Mouse (Mus musculus) liver, embryonic 12.5 days (tissue): ENCODE results near the gene Med21. TPM values are rescaled to one million over a fixed set of nuclear protein-coding genes. Genes with fewer than 3 reads are reported as not detected.

Experiments
- ATAC-seq: fragments of 200-750 bp; cut with Nextera tagmentation; 2 replicates; pipeline ENCODE4 v1.8.0; 2017; ENCODE audit warnings: moderate number of reproducible peaks, mild to moderate bottlenecking, moderate library complexity
- H3K27ac ChIP-seq: fragments of 300-500 bp; sonication (generic); 2 replicates; pipeline ENCODE4 v1.5.1; 2016; ENCODE audit warnings: mild to moderate bottlenecking
- H3K27me3 ChIP-seq: fragments of 300-500 bp; sonication (generic); replicated peaks from 2 replicates; pipeline ENCODE4 v1.6.1; 2016; ENCODE audit warnings: mild to moderate bottlenecking, moderate library complexity
- H3K36me3 ChIP-seq: fragments of 300-500 bp; sonication (generic); 2 replicates; pipeline ENCODE4 v1.6.1; 2016; ENCODE audit warnings: mild to moderate bottlenecking, moderate library complexity
- H3K4me1 ChIP-seq: fragments of 300-500 bp; sonication (generic); 2 replicates; pipeline ENCODE4 v1.6.1; 2016
- H3K4me2 ChIP-seq: fragments of 300-500 bp; sonication (generic); 2 replicates; pipeline ENCODE4 v1.6.1; 2016; ENCODE audit warnings: mild to moderate bottlenecking, moderate library complexity
- H3K4me3 ChIP-seq: fragments of 300-500 bp; sonication (generic); 2 replicates; pipeline ENCODE4 v1.5.1; 2016; ENCODE audit warnings: mild to moderate bottlenecking, moderate library complexity
- H3K9ac ChIP-seq: fragments of 300-500 bp; sonication (generic); 2 replicates; pipeline ENCODE4 v1.6.1; 2016; ENCODE audit warnings: mild to moderate bottlenecking, moderate library complexity
- H3K9me3 ChIP-seq: fragments of 300-500 bp; sonication (generic); replicated peaks from 2 replicates; pipeline ENCODE4 v1.6.1; 2016; ENCODE audit warnings: mild to moderate bottlenecking, moderate library complexity
- WGBS: fragments of 180-500 bp; shearing (Covaris S2); methylation state at CpG from one replicate; pipeline ENCODE4 v1.1.7; 2016; ENCODE audit not compliant: insufficient replicate concordance; 5-methylcytosine and 5-hydroxymethylcytosine counted together
- polyA plus RNA-seq: library from polyadenylated mRNA; unstranded; fragments of >200 nt; fragmentation: Nextera tagmentation; extraction: Ambion mirVana; gene quantifications from 2 replicates; pipeline ENCODE4 v1.2.1, GENCODE M21; 2016

Med21 gene
- polyA plus RNA-seq, 1 experiment from 2014 or later = 77.8 TPM

GRCm38 (mm10) chr6:146640991-146641390, 1.4 kb upstream of the Med21 start:
- no peaks in the 10 kb centered on the region for H3K36me3 ChIP-seq
- H3K4me1 ChIP-seq = peaks cover 50% of the 10 kb centered on the region
- ATAC-seq = no peak
- H3K27ac ChIP-seq = peak overlapping the region; percentile 90; the same call in 1 of the 2 replicates
- whole genome bisulfite sequencing = 59% methylated on average over 6 of the region's 6 CpGs
- H3K27me3 ChIP-seq = no peaks in the 10 kb centered on the region
- no peak overlapping the region for H3K9ac ChIP-seq
- no peaks in the 10 kb centered on the region for H3K9me3 ChIP-seq
- H3K4me2 ChIP-seq = no peak overlapping the region
- no peak overlapping the region for H3K4me3 ChIP-seq

- no peaks in the 10 kb centered on the region for H3K9me3 ChIP-seq
- H3K36me3 ChIP-seq = 0 out of 2 replicates have a peak, but pooled peaks cover 2% of the 10 kb centered on the region
- peak; percentile 1 for ATAC-seq
- peak overlapping the region; percentile 78 for H3K4me3 ChIP-seq
- H3K27me3 ChIP-seq = no peaks in the 10 kb centered on the region
- peaks cover 51% of the 10 kb centered on the region for H3K4me1 ChIP-seq
- H3K9ac ChIP-seq = peak overlapping the region; percentile 77
- 34% methylated on average over 11 of the region's 11 CpGs for WGBS
- peak overlapping the region; percentile 90 for H3K27ac ChIP-seq
- H3K4me2 ChIP-seq = peak overlapping the region; percentile 91
Observed at GRCm38 (mm10) chr6:146641621-146642210, 631 bp upstream of the Med21 start.

GRCm38 (mm10) chr6:146643184-146643570, 830 bp downstream of the Med21 start:
- peak overlapping the region; percentile 78 for H3K4me3 ChIP-seq
- H3K9me3 ChIP-seq = no peaks in the 10 kb centered on the region
- H3K4me2 ChIP-seq = peak overlapping the region; percentile 91
- H3K27ac ChIP-seq = peak overlapping the region; percentile 90
- 15% methylated on average over 11 of the region's 11 CpGs for WGBS
- H3K27me3 ChIP-seq = no peaks in the 10 kb centered on the region
- H3K4me1 ChIP-seq = peaks cover 51% of the 10 kb centered on the region
- H3K36me3 ChIP-seq = 0 out of 2 replicates have a peak, but pooled peaks cover 6% of the 10 kb centered on the region
- H3K9ac ChIP-seq = peak overlapping the region; percentile 96
- ATAC-seq = peak; percentile 33; the same call in 1 of the 2 replicates

- Histone ChIP-seq H3K27ac (no peak overlapping the region), H3K4me3 (no peak overlapping the region), H3K27me3 (no peaks in the 10 kb centered on the region), H3K9me3 (no peaks in the 10 kb centered on the region), H3K36me3 (peaks cover 37% of the 10 kb centered on the region), H3K9ac (no peak overlapping the region), H3K4me2 (no peak overlapping the region), H3K4me1 (0 out of 2 replicates have a peak, but pooled peaks cover 11% of the 10 kb centered on the region)
- 81% methylated on average over 2 of the region's 2 CpGs for WGBS
- ATAC-seq = no peak
Observed at GRCm38 (mm10) chr6:146650013-146650412, 7.7 kb downstream of the Med21 start.

GRCm38 (mm10) chr6:146651431-146651830, 9.1 kb downstream of the Med21 start:
- Histone ChIP-seq H3K4me3 (no peak overlapping the region), H3K9ac (no peak overlapping the region), H3K4me2 (no peak overlapping the region), H3K9me3 (no peaks in the 10 kb centered on the region), H3K4me1 (no peaks in the 10 kb centered on the region), H3K27ac (no peak overlapping the region), H3K36me3 (peaks cover 37% of the 10 kb centered on the region), H3K27me3 (no peaks in the 10 kb centered on the region)
- no peak for ATAC-seq

GRCm38 (mm10) chr6:146653197-146653596, 10.8 kb downstream of the Med21 start:
- H3K9me3 ChIP-seq = no peaks in the 10 kb centered on the region
- no peak overlapping the region for H3K4me2 ChIP-seq
- ATAC-seq = no peak
- H3K9ac ChIP-seq = no peak overlapping the region
- H3K27me3 ChIP-seq = no peaks in the 10 kb centered on the region
- H3K4me1 ChIP-seq = no peaks in the 10 kb centered on the region
- 67% methylated on average over 3 of the region's 3 CpGs for WGBS
- peaks cover 32% of the 10 kb centered on the region for H3K36me3 ChIP-seq
- no peak overlapping the region for H3K27ac ChIP-seq
- H3K4me3 ChIP-seq = no peak overlapping the region

GRCm38 (mm10) chr6:146660591-146660990, 18.2 kb downstream of the Med21 start:
- Histone ChIP-seq H3K4me3 (no peak overlapping the region), H3K27ac (no peak overlapping the region), H3K4me2 (no peak overlapping the region), H3K36me3 (no peaks in the 10 kb centered on the region), H3K9ac (no peak overlapping the region), H3K4me1 (no peaks in the 10 kb centered on the region), H3K9me3 (no peaks in the 10 kb centered on the region), H3K27me3 (no peaks in the 10 kb centered on the region)
- 51% methylated on average over 2 of the region's 2 CpGs for WGBS
- ATAC-seq = no peak

GRCm38 (mm10) chr6:146661655-146662054, 19.3 kb downstream of the Med21 start:
- no peaks in the 10 kb centered on the region for H3K9me3 ChIP-seq
- no peak overlapping the region for H3K27ac ChIP-seq
- WGBS = 58% methylated on average over 5 of the region's 5 CpGs
- no peak overlapping the region for H3K9ac ChIP-seq
- no peak for ATAC-seq
- no peaks in the 10 kb centered on the region for H3K4me1 ChIP-seq
- no peaks in the 10 kb centered on the region for H3K27me3 ChIP-seq
- H3K4me2 ChIP-seq = no peak overlapping the region
- H3K4me3 ChIP-seq = no peak overlapping the region
- H3K36me3 ChIP-seq = no peaks in the 10 kb centered on the region

GRCm38 (mm10) chr6:146662679-146663078, 20.3 kb downstream of the Med21 start:
- no peak for ATAC-seq
- Histone ChIP-seq H3K4me1 (no peaks in the 10 kb centered on the region), H3K36me3 (no peaks in the 10 kb centered on the region), H3K27me3 (no peaks in the 10 kb centered on the region), H3K9ac (no peak overlapping the region), H3K9me3 (no peaks in the 10 kb centered on the region), H3K27ac (no peak overlapping the region), H3K4me3 (no peak overlapping the region), H3K4me2 (no peak overlapping the region)
- WGBS = 23% methylated on average over 5 of the region's 5 CpGs

GRCm38 (mm10) chr6:146664116-146664515, 21.8 kb downstream of the Med21 start:
- WGBS = 62% methylated on average over 5 of the region's 5 CpGs
- H3K4me1 ChIP-seq = no peaks in the 10 kb centered on the region
- H3K9ac ChIP-seq = no peak overlapping the region
- no peak overlapping the region for H3K4me3 ChIP-seq
- no peak overlapping the region for H3K4me2 ChIP-seq
- H3K36me3 ChIP-seq = no peaks in the 10 kb centered on the region
- H3K27me3 ChIP-seq = no peaks in the 10 kb centered on the region
- H3K27ac ChIP-seq = no peak overlapping the region
- ATAC-seq = no peak
- no peaks in the 10 kb centered on the region for H3K9me3 ChIP-seq

GRCm38 (mm10) chr6:146664917-146665316, 22.6 kb downstream of the Med21 start:
- no peak overlapping the region for H3K9ac ChIP-seq
- no peak overlapping the region for H3K4me3 ChIP-seq
- H3K9me3 ChIP-seq = no peaks in the 10 kb centered on the region
- H3K27ac ChIP-seq = no peak overlapping the region
- H3K36me3 ChIP-seq = no peaks in the 10 kb centered on the region
- no peaks in the 10 kb centered on the region for H3K4me1 ChIP-seq
- no peak overlapping the region for H3K4me2 ChIP-seq
- H3K27me3 ChIP-seq = no peaks in the 10 kb centered on the region
- no peak for ATAC-seq
- 82% methylated on average over 5 of the region's 5 CpGs for WGBS

GRCm38 (mm10) chr6:146665408-146665807, 23.1 kb downstream of the Med21 start:
- ATAC-seq = no peak
- Histone ChIP-seq H3K9me3 (peaks cover 4% of the 10 kb centered on the region; the same call in 1 of the 2 replicates), H3K27ac (no peak overlapping the region), H3K27me3 (no peaks in the 10 kb centered on the region), H3K4me3 (no peak overlapping the region), H3K4me1 (no peaks in the 10 kb centered on the region), H3K9ac (no peak overlapping the region), H3K36me3 (no peaks in the 10 kb centered on the region), H3K4me2 (no peak overlapping the region)
- WGBS = 51% methylated on average over 2 of the region's 2 CpGs

- Histone ChIP-seq H3K36me3 (no peaks in the 10 kb centered on the region), H3K4me2 (no peak overlapping the region), H3K27ac (no peak overlapping the region), H3K9me3 (peaks cover 7% of the 10 kb centered on the region; the same call in 1 of the 2 replicates), H3K4me1 (no peaks in the 10 kb centered on the region), H3K4me3 (no peak overlapping the region), H3K27me3 (no peaks in the 10 kb centered on the region), H3K9ac (no peak overlapping the region)
- 48% methylated on average over 6 of the region's 6 CpGs for WGBS
- ATAC-seq = no peak
Observed at GRCm38 (mm10) chr6:146666811-146667210, 24.5 kb downstream of the Med21 start.
